Mouse (Mus musculus): ENCODE data around the gene Slc25a48. TPM values are rescaled to one million over a fixed set of nuclear protein-coding genes. Genes with fewer than 3 reads are reported as not detected.

Gene Slc25a48
- polyA plus RNA-seq, 1 experiment: not detected

- WGBS: 91% methylated on average over 7 of the region's 7 CpGs
These were observed 5.3 kb downstream of the Slc25a48 start for GRCm38 (mm10) chr13:56443411-56443810.

GRCm38 (mm10) chr13:56444112-56444511, 6.0 kb downstream of the Slc25a48 start:
- no peak for TF ChIP-seq POLR2A (IDR thresholded peaks at IDR 0.05; ENCODE audit: insufficient read depth, low read depth, low read length)
- TF ChIP-seq CTCF (IDR thresholded peaks at IDR 0.05; ENCODE audit: insufficient read depth, low read depth, low read length): no peak
- H3K4me1 ChIP-seq (ENCODE audit: control insufficient read depth, insufficient read depth, low read length): no peaks in the 10 kb centered on the region
- no peak overlapping the region for H3K27ac ChIP-seq (ENCODE audit: insufficient read depth, low read depth, low read length)
- WGBS: 90% methylated on average over 3 of the region's 3 CpGs
- H3K4me3 ChIP-seq (ENCODE audit: insufficient read depth, low read depth, low read length): no peak overlapping the region

More at GRCm38 (mm10) chr13:56443411-56443810, 5.3 kb downstream of the Slc25a48 start:
- Histone ChIP-seq H3K4me3 (ENCODE audit: insufficient read depth, low read depth, low read length) (no peak overlapping the region), H3K4me1 (ENCODE audit: control insufficient read depth, insufficient read depth, low read length) (peaks cover 5% of the 10 kb centered on the region), H3K27ac (ENCODE audit: insufficient read depth, low read depth, low read length) (no peak overlapping the region)
- no peak for TF ChIP-seq POLR2A (IDR thresholded peaks at IDR 0.05; ENCODE audit: insufficient read depth, low read depth, low read length)
- TF ChIP-seq CTCF (IDR thresholded peaks at IDR 0.05; ENCODE audit: insufficient read depth, low read depth, low read length): no peak

GRCm38 (mm10) chr13:56444996-56445395, 6.8 kb downstream of the Slc25a48 start:
- Histone ChIP-seq H3K4me1 (ENCODE audit: control insufficient read depth, insufficient read depth, low read length) (peaks cover 4% of the 10 kb centered on the region; the same call in 1 of the 2 replicates), H3K4me3 (ENCODE audit: insufficient read depth, low read depth, low read length) (no peak overlapping the region), H3K27ac (ENCODE audit: insufficient read depth, low read depth, low read length) (no peak overlapping the region)
- TF ChIP-seq POLR2A (IDR thresholded peaks at IDR 0.05; ENCODE audit: insufficient read depth, low read depth, low read length): no peak
- no peak for TF ChIP-seq CTCF (IDR thresholded peaks at IDR 0.05; ENCODE audit: insufficient read depth, low read depth, low read length)
- 95% methylated on average over 6 of the region's 6 CpGs for WGBS

GRCm38 (mm10) chr13:56449239-56450030, 11.3 kb downstream of the Slc25a48 start:
- TF ChIP-seq CTCF (IDR thresholded peaks at IDR 0.05; ENCODE audit: insufficient read depth, low read depth, low read length): no peak
- WGBS: 28% methylated on average over 10 of the region's 10 CpGs
- H3K27ac ChIP-seq (ENCODE audit: insufficient read depth, low read depth, low read length): no peak overlapping the region

GRCm38 (mm10) chr13:56450035-56450434, 11.9 kb downstream of the Slc25a48 start:
- Histone ChIP-seq H3K4me1 (ENCODE audit: control insufficient read depth, insufficient read depth, low read length) (peaks cover 6% of the 10 kb centered on the region; the same call in 1 of the 2 replicates), H3K4me3 (ENCODE audit: insufficient read depth, low read depth, low read length) (no peak overlapping the region), H3K27ac (ENCODE audit: insufficient read depth, low read depth, low read length) (no peak overlapping the region)
- WGBS: 56% methylated on average over 8 of the region's 8 CpGs
- TF ChIP-seq POLR2A (IDR thresholded peaks at IDR 0.05; ENCODE audit: insufficient read depth, low read depth, low read length): no peak
- no peak for TF ChIP-seq CTCF (IDR thresholded peaks at IDR 0.05; ENCODE audit: insufficient read depth, low read depth, low read length)

More at GRCm38 (mm10) chr13:56449239-56450030, 11.3 kb downstream of the Slc25a48 start:
- Histone ChIP-seq H3K4me1 (ENCODE audit: control insufficient read depth, insufficient read depth, low read length) (peaks cover 6% of the 10 kb centered on the region; the same call in 1 of the 2 replicates), H3K4me3 (ENCODE audit: insufficient read depth, low read depth, low read length) (no peak overlapping the region)

- TF ChIP-seq CTCF (IDR thresholded peaks at IDR 0.05; ENCODE audit: insufficient read depth, low read depth, low read length): no peak
- TF ChIP-seq POLR2A (IDR thresholded peaks at IDR 0.05; ENCODE audit: insufficient read depth, low read depth, low read length): no peak
- no peaks in the 10 kb centered on the region for H3K4me1 ChIP-seq (ENCODE audit: control insufficient read depth, insufficient read depth, low read length)
- H3K27ac ChIP-seq (ENCODE audit: insufficient read depth, low read depth, low read length): no peak overlapping the region
- no peak overlapping the region for H3K4me3 ChIP-seq (ENCODE audit: insufficient read depth, low read depth, low read length)
- WGBS: 37% methylated on average over 9 of the region's 9 CpGs
These were observed 19.8 kb downstream of the Slc25a48 start for GRCm38 (mm10) chr13:56458001-56458400.

GRCm38 (mm10) chr13:56461460-56461859, 23.3 kb downstream of the Slc25a48 start:
- Histone ChIP-seq H3K4me1 (ENCODE audit: control insufficient read depth, insufficient read depth, low read length) (no peaks in the 10 kb centered on the region), H3K4me3 (ENCODE audit: insufficient read depth, low read depth, low read length) (no peak overlapping the region), H3K27ac (ENCODE audit: insufficient read depth, low read depth, low read length) (no peak overlapping the region)
- TF ChIP-seq CTCF (IDR thresholded peaks at IDR 0.05; ENCODE audit: insufficient read depth, low read depth, low read length): no peak
- TF ChIP-seq POLR2A (IDR thresholded peaks at IDR 0.05; ENCODE audit: insufficient read depth, low read depth, low read length): no peak
- WGBS: 93% methylated on average over 4 of the region's 4 CpGs

- Histone ChIP-seq H3K4me1 (ENCODE audit: control insufficient read depth, insufficient read depth, low read length) (no peaks in the 10 kb centered on the region), H3K4me3 (ENCODE audit: insufficient read depth, low read depth, low read length) (no peak overlapping the region), H3K27ac (ENCODE audit: insufficient read depth, low read depth, low read length) (no peak overlapping the region)
- 69% methylated on average over 4 of the region's 4 CpGs for WGBS
- TF ChIP-seq CTCF (IDR thresholded peaks at IDR 0.05; ENCODE audit: insufficient read depth, low read depth, low read length) (no peak), POLR2A (IDR thresholded peaks at IDR 0.05; ENCODE audit: insufficient read depth, low read depth, low read length) (no peak)
These were observed 24.6 kb downstream of the Slc25a48 start for GRCm38 (mm10) chr13:56462791-56463190.

- TF ChIP-seq CTCF (IDR thresholded peaks at IDR 0.05; ENCODE audit: insufficient read depth, low read depth, low read length) (no peak), POLR2A (IDR thresholded peaks at IDR 0.05; ENCODE audit: insufficient read depth, low read depth, low read length) (no peak)
- Histone ChIP-seq H3K4me1 (ENCODE audit: control insufficient read depth, insufficient read depth, low read length) (no peaks in the 10 kb centered on the region), H3K4me3 (ENCODE audit: insufficient read depth, low read depth, low read length) (no peak overlapping the region), H3K27ac (ENCODE audit: insufficient read depth, low read depth, low read length) (no peak overlapping the region)
- WGBS: 65% methylated on average over 7 of the region's 7 CpGs
These were observed 25.1 kb downstream of the Slc25a48 start for GRCm38 (mm10) chr13:56463261-56463660.
